Mouse (Mus musculus): ENCODE data around the gene Gm8247.
"Not testable (repeated sequence)": the region's sequence is repeated elsewhere in the genome, so short reads cannot be mapped to it uniquely, and the experiment has no call there.

The Gm8247 gene

DNA sequence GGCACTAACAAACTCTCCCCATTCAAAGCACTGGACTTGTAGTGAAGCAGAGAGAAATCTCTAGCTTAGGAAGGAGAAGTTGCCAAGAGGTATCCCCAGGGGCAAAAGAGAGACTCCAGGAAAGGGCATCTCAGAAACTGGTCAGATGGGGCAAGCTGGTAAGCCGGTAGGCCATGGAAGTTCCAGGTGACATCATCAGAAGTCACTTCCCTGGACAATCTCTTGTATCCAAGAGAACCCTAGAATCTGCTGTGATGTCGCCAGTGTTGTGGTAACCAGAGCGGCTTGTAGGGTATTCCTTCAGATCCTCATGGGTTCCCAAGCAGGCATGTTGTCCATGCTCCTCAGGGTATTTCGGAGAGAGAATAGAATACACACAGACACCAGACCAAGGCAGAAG, at the start of gene Gm8247:
Gm8247 (plus strand) TSS at position 301 of the 400 bp plus-strand sequence.
- not testable (repeated sequence) for DNase-seq (ENCODE audit: low read depth)

DNA sequence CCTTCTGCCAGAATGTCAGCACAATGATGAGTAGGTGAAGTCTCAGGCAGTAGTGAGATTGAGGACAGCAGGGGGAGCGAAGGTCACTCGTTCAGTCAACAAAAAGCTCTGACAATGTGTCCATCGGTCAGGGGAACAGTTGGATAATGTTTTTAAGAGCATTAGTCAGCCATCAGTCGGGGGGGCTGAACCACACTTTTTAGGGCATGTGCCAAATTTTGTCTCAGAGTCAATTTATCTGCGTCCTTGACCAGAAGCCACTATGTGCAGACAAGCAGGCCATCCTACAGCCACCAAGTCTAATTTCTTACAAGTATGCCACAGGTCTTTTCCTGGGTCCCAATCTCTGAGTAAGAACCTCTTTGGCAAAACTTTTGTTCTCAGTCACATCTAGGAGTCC, 35.0 kb upstream of the Gm8247 start:
- DNase-seq (ENCODE audit: low read depth) = not testable (repeated sequence)

- not testable (repeated sequence) for DNase-seq (ENCODE audit: low read depth)
These were observed 8.8 kb downstream of the Gm8247 start for GRCm38 (mm10) chr14:44591765-44592164.

DNA sequence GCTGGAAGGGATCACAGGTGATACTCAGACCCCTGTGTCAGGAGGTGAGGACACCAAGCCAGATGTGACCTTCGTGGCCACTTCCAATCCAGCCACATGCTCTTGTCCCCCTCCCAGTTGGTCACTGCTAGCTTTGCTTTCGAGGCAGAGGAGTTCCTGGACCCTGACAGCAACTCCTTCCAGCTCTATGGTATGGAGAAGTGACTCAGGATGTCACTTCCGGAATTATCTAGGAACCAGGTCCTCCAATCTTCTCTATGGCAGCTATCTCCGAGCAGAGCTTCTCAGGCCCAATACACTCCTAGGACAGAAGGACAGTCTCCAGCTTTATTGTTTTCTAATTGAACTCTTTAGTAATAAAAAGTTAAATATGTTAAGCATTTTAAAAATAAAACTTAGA, 44.8 kb downstream of the Gm8247 start, which contains the start of gene Gm5624:
Gm5624 (minus strand) TSS at position 202 of the 400 bp plus-strand sequence.
- peak; percentile 1 for DNase-seq (ENCODE audit: low read depth)

All from 416B (cell line).